Mouse (Mus musculus) liver, embryonic 16.5 days (tissue): Measurements from ENCODE around the gene Taf5. TPM values are rescaled to one million over a fixed set of nuclear protein-coding genes. Genes with fewer than 3 reads are reported as not detected.

Experiments
- ATAC-seq: fragments of 200-750 bp; cut with Nextera tagmentation; 2 replicates; pipeline ENCODE4 v1.8.0; 2017; ENCODE audit warnings: low read depth, mild to moderate bottlenecking, moderate number of reproducible peaks, moderate library complexity
- H3K27ac ChIP-seq: fragments of 300-500 bp; sonication (generic); 2 replicates; pipeline ENCODE4 v1.5.1; 2014; ENCODE audit warnings: mild to moderate bottlenecking, low read length
- H3K27me3 ChIP-seq: fragments of 300-500 bp; sonication (generic); 2 replicates; pipeline ENCODE4 v1.6.1; 2014; ENCODE audit warnings: low read depth, low read length, mixed read lengths; ENCODE audit not compliant: control insufficient read depth, insufficient read depth
- H3K36me3 ChIP-seq: fragments of 300-500 bp; sonication (generic); 2 replicates; pipeline ENCODE4 v1.6.1; 2014; ENCODE audit warnings: mild to moderate bottlenecking; ENCODE audit not compliant: control insufficient read depth, insufficient read depth
- H3K4me1 ChIP-seq: fragments of 300-500 bp; sonication (generic); 2 replicates; pipeline ENCODE4 v1.6.1; 2014; ENCODE audit warnings: low read depth, low read length, mixed read lengths; ENCODE audit not compliant: control insufficient read depth
- H3K4me2 ChIP-seq: fragments of 300-500 bp; sonication (generic); 2 replicates; pipeline ENCODE4 v1.6.1; 2014; ENCODE audit warnings: low read depth, low read length, mixed read lengths
- H3K4me3 ChIP-seq: fragments of 300-500 bp; sonication (generic); 2 replicates; pipeline ENCODE4 v1.5.1; 2014; ENCODE audit warnings: low read depth, mild to moderate bottlenecking, low read length
- H3K9ac ChIP-seq: fragments of 300-500 bp; sonication (generic); 2 replicates; pipeline ENCODE4 v1.6.1; 2014; ENCODE audit warnings: low read depth, low read length
- H3K9me3 ChIP-seq: fragments of 300-500 bp; sonication (generic); replicated peaks from 2 replicates; pipeline ENCODE4 v1.6.1; 2016; ENCODE audit warnings: low read length; ENCODE audit not compliant: control insufficient read depth
- WGBS: fragments of 180-500 bp; shearing (Covaris S2); extraction: QIAGEN DNeasy Blood & Tissue Kit; methylation state at CpG from one replicate; pipeline ENCODE4 v1.1.7; 2014; ENCODE audit not compliant: insufficient replicate concordance; 5-methylcytosine and 5-hydroxymethylcytosine counted together
- polyA plus RNA-seq: library from polyadenylated mRNA; unstranded; fragments of >200 nt; fragmentation: Nextera tagmentation; extraction: Ambion mirVana; gene quantifications from 2 replicates; pipeline ENCODE4 v1.2.1, GENCODE M21; 2015

The Taf5 gene
- polyA plus RNA-seq, 1 experiment from 2014 or later: 2.6 TPM

DNA sequence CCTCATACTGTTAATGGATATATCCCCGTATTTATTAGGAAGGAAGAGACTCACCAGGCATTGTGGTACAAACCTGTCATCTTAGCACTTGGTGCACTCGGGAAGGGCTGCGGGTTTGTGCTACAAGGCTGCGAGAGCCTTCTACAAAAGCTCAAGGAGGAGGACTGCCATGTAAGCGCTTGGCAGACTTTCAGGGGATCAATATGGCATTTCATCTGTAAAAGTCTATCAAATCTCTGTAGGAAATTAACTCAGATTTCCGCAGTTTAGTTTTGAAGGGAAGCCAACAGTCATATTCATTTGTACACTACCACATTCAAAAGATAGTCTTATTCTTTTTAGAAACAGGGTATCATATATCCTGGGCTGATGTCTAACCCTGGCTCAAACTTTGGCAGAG is 35.8 kb upstream of the Taf5 start:
- ATAC-seq: no peak
- 77% methylated on average over 6 of the region's 6 CpGs for WGBS
- no peaks in the 10 kb centered on the region for H3K9me3 ChIP-seq

DNA sequence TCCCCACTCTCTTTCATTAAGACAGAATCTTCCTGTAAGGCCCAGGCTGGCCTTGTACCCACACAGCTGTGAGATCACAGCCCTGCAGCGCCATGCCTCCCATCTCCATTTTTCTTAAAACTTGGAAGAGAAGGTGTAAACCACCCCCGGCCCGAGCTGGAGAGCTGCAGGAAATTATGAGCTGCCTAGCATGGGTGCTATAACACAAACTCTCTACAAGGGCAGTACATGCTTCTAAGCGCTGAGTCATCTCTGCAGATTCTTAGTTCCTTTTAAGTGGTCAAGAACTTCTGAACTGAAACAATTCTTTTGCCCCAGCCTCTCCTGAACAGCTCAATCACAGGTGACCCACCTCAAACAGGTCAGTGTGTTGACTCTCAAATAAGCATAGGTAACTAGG is 32.6 kb upstream of the Taf5 start:
- Histone ChIP-seq H3K4me3 (no peak overlapping the region), H3K9ac (no peak overlapping the region), H3K4me2 (no peak overlapping the region), H3K9me3 (no peaks in the 10 kb centered on the region), H3K36me3 (peaks cover 6% of the 10 kb centered on the region), H3K4me1 (no peaks in the 10 kb centered on the region), H3K27me3 (no peaks in the 10 kb centered on the region), H3K27ac (no peak overlapping the region)
- WGBS: 66% methylated on average over 4 of the region's 4 CpGs
- no peak for ATAC-seq

More for the DNA sequence above, 35.8 kb upstream of the Taf5 start:
- Histone ChIP-seq H3K4me3 (no peak overlapping the region), H3K4me2 (no peak overlapping the region), H3K9ac (no peak overlapping the region), H3K36me3 (peaks cover 4% of the 10 kb centered on the region; the same call in 1 of the 2 replicates), H3K27ac (no peak overlapping the region), H3K27me3 (no peaks in the 10 kb centered on the region), H3K4me1 (no peaks in the 10 kb centered on the region)

GRCm38 (mm10) chr19:47036596-47036995 is 30.9 kb upstream of the Taf5 start:
- H3K9me3 ChIP-seq: no peaks in the 10 kb centered on the region
- no peak overlapping the region for H3K4me2 ChIP-seq
- H3K27ac ChIP-seq: no peak overlapping the region
- 70% methylated on average over 3 of the region's 3 CpGs for WGBS
- no peak overlapping the region for H3K9ac ChIP-seq
- no peaks in the 10 kb centered on the region for H3K4me1 ChIP-seq
- no peak overlapping the region for H3K4me3 ChIP-seq
- H3K36me3 ChIP-seq: peaks cover 6% of the 10 kb centered on the region
- no peaks in the 10 kb centered on the region for H3K27me3 ChIP-seq
- no peak for ATAC-seq

- Histone ChIP-seq H3K9me3 (no peaks in the 10 kb centered on the region), H3K27ac (no peak overlapping the region), H3K36me3 (peaks cover 2% of the 10 kb centered on the region), H3K9ac (no peak overlapping the region), H3K4me2 (no peak overlapping the region), H3K4me3 (no peak overlapping the region), H3K4me1 (no peaks in the 10 kb centered on the region), H3K27me3 (no peaks in the 10 kb centered on the region)
- ATAC-seq: no peak
- WGBS: 72% methylated on average over 3 of the region's 3 CpGs
Observed at GRCm38 (mm10) chr19:47040720-47041473, 26.6 kb upstream of the Taf5 start.

DNA sequence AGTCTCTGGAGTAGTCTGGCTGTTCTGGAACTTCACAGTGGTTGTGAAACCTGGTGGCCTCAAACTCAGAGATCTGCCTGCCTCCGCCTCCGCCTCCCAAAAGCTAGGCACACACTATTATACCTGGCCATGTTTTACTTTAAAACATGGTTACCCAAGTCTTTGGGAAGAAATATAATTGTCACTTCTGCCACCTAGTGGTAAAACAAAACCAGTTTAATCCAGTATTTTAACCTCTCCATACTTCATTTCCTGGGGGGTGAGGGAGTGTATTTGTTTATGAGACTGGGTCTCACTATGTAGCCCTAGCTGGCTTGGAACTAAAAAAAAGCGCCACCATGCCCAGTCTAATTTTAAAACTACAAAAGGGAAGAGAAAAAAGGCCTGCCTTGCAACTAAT is 23.9 kb upstream of the Taf5 start:
- Histone ChIP-seq H3K27me3 (no peaks in the 10 kb centered on the region), H3K36me3 (peaks cover 2% of the 10 kb centered on the region), H3K4me3 (no peak overlapping the region), H3K4me2 (no peak overlapping the region), H3K27ac (no peak overlapping the region), H3K9ac (no peak overlapping the region), H3K9me3 (no peaks in the 10 kb centered on the region), H3K4me1 (no peaks in the 10 kb centered on the region)
- WGBS: 64% methylated on average over 3 of the region's 3 CpGs
- no peak for ATAC-seq

- Histone ChIP-seq H3K27ac (no peak overlapping the region), H3K4me2 (no peak overlapping the region), H3K4me3 (no peak overlapping the region), H3K27me3 (no peaks in the 10 kb centered on the region), H3K9ac (no peak overlapping the region), H3K4me1 (peaks cover 15% of the 10 kb centered on the region), H3K36me3 (no peaks in the 10 kb centered on the region), H3K9me3 (no peaks in the 10 kb centered on the region)
- 59% methylated on average over 1 of the region's 1 CpGs for WGBS
- no peak for ATAC-seq
Observed at GRCm38 (mm10) chr19:47046343-47046742, 21.2 kb upstream of the Taf5 start.

DNA sequence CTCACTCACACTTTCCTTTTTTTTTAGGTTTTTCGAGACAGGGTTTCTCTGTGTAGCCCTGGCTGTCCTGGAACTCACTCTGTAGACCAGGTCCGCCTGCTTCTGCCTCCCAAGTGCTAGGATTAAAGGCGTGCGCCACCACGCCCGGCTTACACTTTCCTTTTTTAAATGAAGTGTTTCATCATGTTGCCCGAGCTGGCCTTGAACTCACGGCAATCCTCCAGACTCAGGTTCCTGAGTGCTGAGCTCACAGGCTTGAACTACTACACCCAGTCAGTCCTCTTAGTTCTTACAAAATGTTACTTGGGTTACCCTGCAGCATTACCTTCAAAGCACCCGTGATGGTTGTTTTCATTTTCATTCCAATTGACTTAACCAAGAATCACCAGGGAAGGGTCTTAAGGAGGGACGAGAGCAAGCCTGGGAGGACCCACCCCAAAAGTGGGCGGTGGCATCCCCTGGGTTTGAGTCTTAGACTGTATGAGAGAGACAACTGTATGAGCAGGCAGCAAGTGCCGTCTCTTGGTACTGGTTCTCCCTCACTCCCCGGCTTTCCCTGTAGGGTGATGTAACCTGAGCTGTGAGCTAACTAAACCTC is 20.2 kb upstream of the Taf5 start:
- no peaks in the 10 kb centered on the region for H3K9me3 ChIP-seq
- peaks cover 15% of the 10 kb centered on the region for H3K4me1 ChIP-seq
- ATAC-seq: no peak
- WGBS: 78% methylated on average over 13 of the region's 13 CpGs
- no peak overlapping the region for H3K27ac ChIP-seq
- H3K36me3 ChIP-seq: no peaks in the 10 kb centered on the region
- no peak overlapping the region for H3K9ac ChIP-seq
- no peak overlapping the region for H3K4me2 ChIP-seq
- H3K4me3 ChIP-seq: no peak overlapping the region
- no peaks in the 10 kb centered on the region for H3K27me3 ChIP-seq

- no peak overlapping the region for H3K9ac ChIP-seq
- H3K36me3 ChIP-seq: no peaks in the 10 kb centered on the region
- peak overlapping the region; percentile 98; the same call in 1 of the 2 replicates for H3K4me2 ChIP-seq
- no peak overlapping the region for H3K27ac ChIP-seq
- H3K4me3 ChIP-seq: no peak overlapping the region
- no peaks in the 10 kb centered on the region for H3K27me3 ChIP-seq
- ATAC-seq: no peak
- 66% methylated on average over 4 of the region's 4 CpGs for WGBS
- H3K4me1 ChIP-seq: peaks cover 15% of the 10 kb centered on the region
- H3K9me3 ChIP-seq: no peaks in the 10 kb centered on the region
Observed at GRCm38 (mm10) chr19:47049061-47049460, 18.5 kb upstream of the Taf5 start.

DNA sequence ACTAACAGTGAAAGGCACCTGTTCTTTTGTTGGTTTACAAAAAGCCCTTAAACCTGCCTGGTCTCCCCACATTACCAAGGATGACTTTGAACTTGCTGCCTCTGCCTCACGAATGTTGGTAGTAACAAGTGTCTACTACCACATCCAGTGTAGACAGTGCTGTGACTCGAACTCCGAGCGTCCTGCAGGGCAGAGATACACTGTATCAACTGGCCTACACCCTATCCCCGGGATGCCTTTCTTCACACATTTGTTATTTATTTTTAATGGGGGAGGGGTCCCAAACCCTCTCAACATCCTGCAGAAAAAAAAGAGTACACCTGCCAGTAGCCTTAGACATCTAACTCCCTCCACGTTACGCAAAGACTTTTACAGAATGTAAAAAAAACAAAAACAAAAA is 17.7 kb upstream of the Taf5 start:
- Histone ChIP-seq H3K36me3 (no peaks in the 10 kb centered on the region), H3K9ac (peak overlapping the region; percentile 78), H3K27me3 (no peaks in the 10 kb centered on the region), H3K4me2 (peak overlapping the region; percentile 98), H3K27ac (no peak overlapping the region; the same call in 1 of the 2 replicates), H3K4me3 (peak overlapping the region; percentile 86), H3K4me1 (peaks cover 15% of the 10 kb centered on the region), H3K9me3 (no peaks in the 10 kb centered on the region)
- ATAC-seq: no peak
- WGBS: 8% methylated on average over 7 of the region's 7 CpGs
